Mouse (Mus musculus) ES-E14 (cell line): Measurements from ENCODE around the gene Odaph. TPM values are rescaled to one million over a fixed set of nuclear protein-coding genes. Genes with fewer than 3 reads are reported as not detected.

Source experiments
- DNase-seq: peaks from one replicate; pipeline ENCODE4 v3.0.0-alpha.2; 2013; ENCODE audit warnings: low read depth, low spot score
- H3K27ac ChIP-seq: 2 replicates; pipeline ENCODE4 v1.5.1; 2012; ENCODE audit warnings: low read depth, mild to moderate bottlenecking, low read length, moderate library complexity, mixed read lengths; ENCODE audit not compliant: poor library complexity, insufficient read depth, severe bottlenecking
- H3K36me3 ChIP-seq: 2 replicates; pipeline ENCODE4 v1.6.1; 2012; ENCODE audit warnings: mild to moderate bottlenecking, low read length, moderate library complexity, mixed read lengths; ENCODE audit not compliant: control insufficient read depth, poor library complexity, insufficient read depth, severe bottlenecking
- H3K4me1 ChIP-seq, 2 experiments: fragments of 150-350 bp in 1 of 2; sonication (generic) in 1 of 2; 2 replicates each; pipeline ENCODE4 v1.6.1; 2012; ENCODE audit warnings: low read length in 2 of 2, mild to moderate bottlenecking in 1 of 2, mixed read lengths in 1 of 2; ENCODE audit not compliant: control insufficient read depth in 2 of 2, insufficient read depth in 2 of 2, poor library complexity in 1 of 2
- H3K4me3 ChIP-seq, 2 experiments: fragments of 150-350 bp in 1 of 2; sonication (generic) in 1 of 2; 2 replicates each; pipeline ENCODE4 v1.5.1; 2012; ENCODE audit warnings: low read length in 2 of 2, low read depth in 1 of 2, mild to moderate bottlenecking in 1 of 2, mixed read lengths in 1 of 2; ENCODE audit not compliant: insufficient read depth in 1 of 2, poor library complexity in 1 of 2, severe bottlenecking in 1 of 2
- H3K9ac ChIP-seq: 2 replicates; pipeline ENCODE4 v1.6.1; 2012; ENCODE audit warnings: low read depth, mild to moderate bottlenecking, low read length, mixed read lengths; ENCODE audit not compliant: poor library complexity, insufficient read depth, severe bottlenecking
- H3K9me3 ChIP-seq: fragments of 150-350 bp; sonication (generic); 2 replicates; pipeline ENCODE4 v1.6.1; 2012; ENCODE audit warnings: low read depth, mild to moderate bottlenecking, low read length; ENCODE audit not compliant: control insufficient read depth, insufficient read depth
- CHD2 ChIP-seq: IDR thresholded peaks from 2 replicates; pipeline ENCODE4 v1.6.1; 2014; ENCODE audit warnings: mild to moderate bottlenecking, low read depth, low read length, inconsistent platforms
- HCFC1 ChIP-seq: IDR thresholded peaks from 2 replicates; pipeline ENCODE4 v1.6.1; 2012; ENCODE audit warnings: low read length, inconsistent platforms, borderline replicate concordance; ENCODE audit not compliant: insufficient read depth
- MAFK ChIP-seq: IDR thresholded peaks from 2 replicates; pipeline ENCODE4 v1.6.1; 2014; ENCODE audit warnings: mild to moderate bottlenecking, low read depth, low read length, inconsistent platforms; ENCODE audit not compliant: insufficient read depth
- ZC3H11A ChIP-seq: IDR thresholded peaks from 2 replicates; pipeline ENCODE4 v1.6.1; 2012; ENCODE audit warnings: low read depth, mild to moderate bottlenecking, inconsistent platforms, low read length, borderline replicate concordance
- ZNF384 ChIP-seq: IDR thresholded peaks from 2 replicates; pipeline ENCODE4 v1.6.1; 2012; ENCODE audit warnings: low read depth, low read length, inconsistent platforms
- in situ Hi-C, 2 experiments: fragments of 600-800 bp; cut with MboI; formaldehyde crosslinking; loops; one replicate each; pipeline ENCODE4 v1.15.1; 2025; ENCODE audit warnings: low sequenced_read_pairs in 2 of 2, inconsistent platforms in 1 of 2; ENCODE audit not compliant: unreplicated experiment in 2 of 2
- total RNA-seq: library from RNA; depleted of rRNA; stranded (reverse); fragments of 300-350 nt; gene quantifications from 2 replicates; pipeline ENCODE4 v1.2.3, GENCODE M21; 2012

The Odaph gene
- total RNA-seq, 1 experiment: 0.89 TPM

DNA sequence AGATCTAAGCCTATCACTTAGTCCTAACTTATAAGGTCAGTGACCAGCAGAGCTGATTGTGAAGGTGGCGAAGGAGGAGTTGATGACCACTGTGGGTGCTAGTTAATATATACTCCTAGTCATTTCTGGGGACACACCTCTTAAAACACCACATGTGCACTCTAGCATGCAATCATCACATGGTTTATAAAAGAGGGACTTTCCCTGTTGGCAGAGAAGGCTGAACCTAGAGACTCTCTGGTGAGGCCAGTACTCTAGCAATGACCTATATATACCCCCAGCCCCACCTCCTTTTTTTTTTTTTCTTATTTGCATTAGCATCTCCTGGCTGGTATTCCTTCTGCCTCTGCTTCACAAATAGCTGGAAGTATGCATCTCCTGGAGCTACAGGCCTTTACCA, 25.9 kb upstream of the Odaph start:
- no peak for TF ChIP-seq ZC3H11A
- TF ChIP-seq CHD2: no peak
- TF ChIP-seq ZNF384: no peak
- peaks cover 8% of the 10 kb centered on the region for H3K36me3 ChIP-seq
- no peaks in the 10 kb centered on the region for H3K4me1 ChIP-seq
- in situ Hi-C loops: no loop called here
- H3K9ac ChIP-seq: no peak overlapping the region
- no peaks in the 10 kb centered on the region for H3K9me3 ChIP-seq
- H3K27ac ChIP-seq: no peak overlapping the region
- DNase-seq: no peak
- H3K4me3 ChIP-seq: no peak overlapping the region; a peak in 2 of 4 replicates

DNA sequence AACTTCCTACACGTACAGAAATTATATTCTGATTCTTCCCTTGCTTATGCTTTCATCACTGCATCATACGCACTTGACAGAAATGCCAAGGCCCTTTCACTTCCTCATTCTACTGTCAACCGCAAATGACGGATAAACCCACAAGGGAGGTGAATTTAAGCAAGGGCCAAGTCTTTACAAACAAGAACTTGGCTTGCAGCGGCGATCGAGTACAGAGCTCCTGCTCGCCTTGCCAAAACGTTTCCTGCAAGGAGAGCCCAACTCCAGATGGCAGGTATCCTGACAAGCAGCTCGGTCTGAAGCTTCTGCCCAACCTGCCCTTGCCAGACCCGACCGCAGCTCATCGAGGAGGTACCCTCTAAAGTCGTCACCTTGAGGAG, 25.0 kb upstream of the Odaph start:
- Histone ChIP-seq H3K36me3 (peaks cover 5% of the 10 kb centered on the region), H3K4me1 (no peaks in the 10 kb centered on the region), H3K27ac (peak overlapping the region; percentile 94), H3K9ac (peak overlapping the region; percentile 98), H3K9me3 (no peaks in the 10 kb centered on the region), H3K4me3 (peak overlapping the region; percentile 94 to 95)
- no peak for DNase-seq
- in situ Hi-C loops: no loop called here
- TF ChIP-seq CHD2 (no peak), ZNF384 (no peak), HCFC1 (no peak), MAFK (no peak), ZC3H11A (no peak)

DNA sequence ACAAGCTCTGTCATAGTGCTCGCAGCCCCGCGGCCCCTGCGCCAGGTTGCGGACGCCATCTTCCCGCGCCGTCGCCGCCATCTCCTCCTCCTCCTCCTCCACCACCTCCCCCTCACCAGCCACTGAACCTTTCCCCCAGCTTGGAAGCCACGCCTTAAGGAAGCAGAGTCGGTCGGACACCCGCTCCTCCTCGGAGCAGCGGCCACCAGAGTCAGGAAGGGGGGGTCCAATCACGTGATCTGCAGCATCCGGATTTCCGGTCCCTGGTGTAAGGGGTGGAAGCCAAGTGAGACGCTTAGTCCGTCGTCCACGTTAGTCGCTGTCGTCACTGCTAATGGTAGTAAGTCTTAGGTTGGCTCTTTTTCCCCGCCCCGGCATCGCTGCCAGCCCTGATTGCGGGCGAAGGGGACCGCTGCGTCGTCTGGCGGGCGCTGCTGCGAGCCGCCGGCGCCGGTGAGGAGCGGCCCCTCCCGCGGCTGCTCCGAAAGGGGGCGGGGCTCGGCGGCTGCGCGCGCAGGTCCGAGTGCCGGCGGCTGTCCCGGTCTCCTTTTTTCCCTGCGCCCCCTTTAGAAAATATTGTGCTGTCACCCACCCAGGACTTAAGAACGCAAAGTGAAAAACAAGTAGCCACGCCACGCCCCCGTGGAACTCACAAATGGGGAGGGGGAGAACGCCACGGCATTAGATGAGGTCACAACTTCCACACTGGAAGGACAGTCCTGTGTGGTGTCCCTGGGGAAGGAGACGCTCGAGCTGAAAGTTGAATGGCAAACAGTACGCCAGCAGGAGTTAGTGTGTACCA, 24.4 kb upstream of the Odaph start, which contains the start of gene Rchy1:
TSS of gene Rchy1 (minus strand) at position 430 of the 802 bp plus-strand sequence.
- in situ Hi-C loops: no loop called here
- Histone ChIP-seq H3K27ac (peak within 1 kb of the TSS; percentile 94), H3K36me3 (peaks cover 2% of the 10 kb centered on the region; the same call in 1 of the 2 replicates), H3K4me1 (no peaks in the 10 kb centered on the region), H3K4me3 (peak within 1 kb of the TSS; percentile 94 to 95), H3K9ac (peak within 1 kb of the TSS; percentile 98), H3K9me3 (no peaks in the 10 kb centered on the region)
- DNase-seq: peak; percentile 94
- TF ChIP-seq ZNF384 (no peak), HCFC1 (peak; percentile 34; the same call in 1 of the 2 replicates)

GRCm38 (mm10) chr5:91972046-91972445, 15.2 kb upstream of the Odaph start:
- H3K4me3 ChIP-seq: no peak overlapping the region
- no peak overlapping the region for H3K9ac ChIP-seq
- in situ Hi-C loops: no loop called here
- peaks cover 2% of the 10 kb centered on the region; the same call in 1 of the 2 replicates for H3K36me3 ChIP-seq
- no peak overlapping the region for H3K27ac ChIP-seq
- no peaks in the 10 kb centered on the region for H3K9me3 ChIP-seq
- no peak for DNase-seq
- H3K4me1 ChIP-seq: peaks cover 0 to 2% of the 10 kb centered on the region in 2 experiments; a peak in 1 of 4 replicates
- TF ChIP-seq ZNF384 (no peak), HCFC1 (no peak), ZC3H11A (no peak), MAFK (no peak), CHD2 (no peak)

DNA sequence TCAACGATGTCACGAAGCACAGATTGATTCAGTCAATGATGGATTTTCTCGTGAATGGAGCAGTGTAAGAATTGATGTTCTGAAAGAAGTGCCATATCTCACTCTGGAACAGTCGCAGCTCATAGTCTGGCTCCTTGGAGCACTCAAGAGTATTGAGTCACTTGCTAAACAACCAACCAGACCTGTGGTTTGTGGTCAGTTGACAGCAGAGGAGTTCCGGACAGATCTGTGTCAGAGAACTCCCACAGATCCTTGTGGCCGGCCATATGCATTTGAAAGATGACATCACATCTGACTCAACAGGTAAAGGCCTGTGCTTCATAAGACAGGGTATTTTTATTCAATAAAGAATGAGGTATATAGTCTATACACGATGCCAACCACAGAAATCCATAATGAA, 13.3 kb upstream of the Odaph start:
- no peaks in the 10 kb centered on the region for H3K9me3 ChIP-seq
- peaks cover 2% of the 10 kb centered on the region; the same call in 1 of the 2 replicates for H3K36me3 ChIP-seq
- H3K27ac ChIP-seq: no peak overlapping the region
- H3K9ac ChIP-seq: no peak overlapping the region
- in situ Hi-C loops: no loop called here
- H3K4me3 ChIP-seq: no peak overlapping the region
- DNase-seq: no peak
- peaks cover 0 to 2% of the 10 kb centered on the region in 2 experiments; a peak in 1 of 4 replicates for H3K4me1 ChIP-seq
- TF ChIP-seq ZNF384: no peak
